Mouse (Mus musculus): ENCODE results near the gene C2cd5. TPM values are rescaled to one million over a fixed set of nuclear protein-coding genes. Genes with fewer than 3 reads are reported as not detected.
"Not testable (repeated sequence)": the region's sequence is repeated elsewhere in the genome, so short reads cannot be mapped to it uniquely, and the experiment has no call there.

C2cd5 gene
- polyA plus RNA-seq, 1 experiment: 84.7 TPM

DNA sequence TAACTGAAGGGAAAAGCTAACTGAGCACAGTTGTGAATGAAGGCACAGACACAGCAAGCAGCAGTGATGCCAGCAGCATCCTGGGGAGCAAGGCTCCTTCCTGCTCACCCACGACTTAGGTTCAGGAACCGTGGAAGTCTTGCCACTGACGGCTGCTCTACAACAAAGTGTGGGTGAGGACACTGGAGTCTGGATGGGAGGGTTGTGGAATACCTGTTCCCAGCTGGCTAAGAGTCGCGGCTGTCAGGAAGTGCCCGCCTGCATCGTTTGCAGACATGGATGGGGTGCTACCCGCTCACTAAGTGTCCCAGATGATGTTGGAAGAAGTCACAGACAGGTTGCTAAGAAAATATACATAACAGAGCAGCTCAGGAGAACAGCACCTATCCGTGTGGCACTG lies 109.4 kb downstream of the C2cd5 start:
- H3K4me3 ChIP-seq (replicated peaks; ENCODE audit: insufficient read depth, low read depth, low read length): no peak overlapping the region
- no peaks in the 10 kb centered on the region for H3K27me3 ChIP-seq (ENCODE audit: control insufficient read depth, insufficient read depth, low read length)
- no peak overlapping the region for H3K27ac ChIP-seq (ENCODE audit: insufficient read depth, low read length)
- WGBS: 77% methylated on average over 9 of the region's 9 CpGs
- TF ChIP-seq POLR2A (IDR thresholded peaks at IDR 0.05; ENCODE audit: borderline replicate concordance, insufficient read depth, low read length) (no peak), CTCF (IDR thresholded peaks at IDR 0.05; ENCODE audit: borderline replicate concordance, insufficient read depth, low read depth, low read length) (no peak)
- no peaks in the 10 kb centered on the region for H3K4me1 ChIP-seq (ENCODE audit: control insufficient read depth, insufficient read depth, low read length)
- DNase-seq: no peak

DNA sequence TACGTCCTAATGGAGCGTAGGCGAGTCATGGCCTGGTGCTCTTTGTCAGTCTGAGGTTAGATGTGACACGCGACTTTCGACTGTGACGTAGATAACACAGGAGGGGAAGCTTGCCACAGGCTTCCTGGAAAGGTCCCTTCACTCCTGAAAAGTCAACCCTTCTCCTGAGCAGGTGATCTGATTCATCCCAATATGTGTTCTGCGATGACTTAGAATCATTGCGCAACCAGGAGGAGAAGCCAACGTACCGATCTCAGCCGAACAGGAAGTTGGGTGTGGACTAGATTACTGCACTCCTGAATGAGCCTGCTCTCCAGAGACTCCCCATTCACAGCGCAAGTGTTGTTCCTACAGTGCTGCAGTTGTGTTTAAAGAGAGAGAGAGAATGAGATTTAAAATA lies 110.4 kb downstream of the C2cd5 start:
- no peaks in the 10 kb centered on the region for H3K27me3 ChIP-seq (ENCODE audit: control insufficient read depth, insufficient read depth, low read length)
- H3K4me3 ChIP-seq (replicated peaks; ENCODE audit: insufficient read depth, low read depth, low read length): no peak overlapping the region
- 91% methylated on average over 13 of the region's 13 CpGs for WGBS
- H3K4me1 ChIP-seq (ENCODE audit: control insufficient read depth, insufficient read depth, low read length): no peaks in the 10 kb centered on the region
- DNase-seq: no peak
- H3K27ac ChIP-seq (ENCODE audit: insufficient read depth, low read length): no peak overlapping the region
- TF ChIP-seq CTCF (IDR thresholded peaks at IDR 0.05; ENCODE audit: borderline replicate concordance, insufficient read depth, low read depth, low read length) (no peak), POLR2A (IDR thresholded peaks at IDR 0.05; ENCODE audit: borderline replicate concordance, insufficient read depth, low read length) (no peak)

DNA sequence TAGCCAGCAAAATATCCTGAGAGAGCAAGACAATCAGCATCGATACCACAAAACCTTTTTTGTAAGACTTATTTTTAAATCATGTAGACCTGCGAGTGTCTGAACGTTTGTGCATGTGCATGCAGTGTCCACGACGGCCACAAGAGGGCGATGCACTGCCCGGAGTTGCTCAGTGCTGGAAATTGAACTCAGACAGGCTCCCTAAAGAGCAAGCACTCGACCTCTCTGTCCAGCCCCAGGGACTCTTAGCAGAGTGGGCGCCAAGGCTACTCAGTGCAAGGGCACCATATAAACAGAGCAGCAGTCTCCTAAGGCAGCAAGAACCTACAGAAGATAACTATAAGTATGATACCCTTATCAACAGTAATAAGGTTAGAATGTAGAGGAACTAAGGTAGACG lies 111.2 kb downstream of the C2cd5 start:
- H3K27me3 ChIP-seq (ENCODE audit: control insufficient read depth, insufficient read depth, low read length): no peaks in the 10 kb centered on the region
- DNase-seq: peak; percentile 43 to 66
- H3K4me3 ChIP-seq (replicated peaks; ENCODE audit: insufficient read depth, low read depth, low read length): no peak overlapping the region
- H3K4me1 ChIP-seq (ENCODE audit: control insufficient read depth, insufficient read depth, low read length): no peaks in the 10 kb centered on the region
- H3K27ac ChIP-seq (ENCODE audit: insufficient read depth, low read length): no peak overlapping the region
- no peak for TF ChIP-seq POLR2A (IDR thresholded peaks at IDR 0.05; ENCODE audit: borderline replicate concordance, insufficient read depth, low read length)
- peak; percentile 83 for TF ChIP-seq CTCF (IDR thresholded peaks at IDR 0.05; ENCODE audit: borderline replicate concordance, insufficient read depth, low read depth, low read length)
- WGBS: 24% methylated on average over 10 of the region's 10 CpGs

DNA sequence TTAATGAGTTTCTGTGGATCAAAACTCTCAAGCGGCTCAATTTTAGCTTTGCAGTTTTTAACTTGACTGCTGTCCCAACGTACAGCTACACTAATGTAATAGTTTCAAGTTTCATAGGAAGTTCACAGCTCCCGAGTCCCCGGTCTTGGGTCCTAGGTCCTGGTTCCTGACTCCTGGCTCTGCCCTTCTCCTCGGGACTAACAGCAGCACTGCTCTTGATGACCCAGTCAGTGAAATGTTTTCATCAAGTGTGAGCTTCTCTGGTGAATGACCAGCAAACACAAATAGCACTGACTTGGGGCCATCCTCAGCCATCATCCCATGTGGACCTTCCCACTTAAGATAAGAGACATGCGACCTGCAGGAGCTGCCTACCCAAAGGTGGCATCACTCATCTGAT lies 111.7 kb downstream of the C2cd5 start:
- H3K4me3 ChIP-seq (replicated peaks; ENCODE audit: insufficient read depth, low read depth, low read length): no peak overlapping the region
- H3K27ac ChIP-seq (ENCODE audit: insufficient read depth, low read length): no peak overlapping the region
- WGBS: 78% methylated on average over 6 of the region's 6 CpGs
- H3K27me3 ChIP-seq (ENCODE audit: control insufficient read depth, insufficient read depth, low read length): no peaks in the 10 kb centered on the region
- H3K4me1 ChIP-seq (ENCODE audit: control insufficient read depth, insufficient read depth, low read length): no peaks in the 10 kb centered on the region
- TF ChIP-seq CTCF (IDR thresholded peaks at IDR 0.05; ENCODE audit: borderline replicate concordance, insufficient read depth, low read depth, low read length) (no peak), POLR2A (IDR thresholded peaks at IDR 0.05; ENCODE audit: borderline replicate concordance, insufficient read depth, low read length) (no peak)
- no peak for DNase-seq

DNA sequence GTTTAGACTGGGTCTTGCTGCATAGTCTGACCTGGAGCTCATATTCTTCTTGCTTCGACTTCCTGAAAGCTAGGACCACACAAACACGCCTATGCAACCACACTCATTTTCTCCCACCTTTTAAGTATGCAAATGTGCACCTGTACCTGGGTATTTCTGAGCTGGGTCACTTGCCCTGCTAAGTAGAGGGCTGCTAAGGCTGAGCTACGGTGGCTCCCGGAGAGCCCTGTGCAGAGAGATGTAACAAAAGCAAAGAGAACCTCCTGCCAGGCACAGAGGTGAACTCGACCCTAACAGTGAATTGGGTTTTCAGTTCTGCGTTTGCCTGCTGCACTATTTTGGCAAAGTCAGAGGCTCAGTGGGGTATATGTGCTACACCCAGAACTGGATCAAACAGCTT lies 112.3 kb downstream of the C2cd5 start:
- 67% methylated on average over 6 of the region's 6 CpGs for whole genome bisulfite sequencing
- H3K27ac ChIP-seq (ENCODE audit: insufficient read depth, low read length): no peak overlapping the region
- H3K4me1 ChIP-seq (ENCODE audit: control insufficient read depth, insufficient read depth, low read length): no peaks in the 10 kb centered on the region
- TF ChIP-seq CTCF (IDR thresholded peaks at IDR 0.05; ENCODE audit: borderline replicate concordance, insufficient read depth, low read depth, low read length): no peak
- no peak for DNase-seq
- no peak overlapping the region for H3K4me3 ChIP-seq (replicated peaks; ENCODE audit: insufficient read depth, low read depth, low read length)
- H3K27me3 ChIP-seq (ENCODE audit: control insufficient read depth, insufficient read depth, low read length): no peaks in the 10 kb centered on the region

DNA sequence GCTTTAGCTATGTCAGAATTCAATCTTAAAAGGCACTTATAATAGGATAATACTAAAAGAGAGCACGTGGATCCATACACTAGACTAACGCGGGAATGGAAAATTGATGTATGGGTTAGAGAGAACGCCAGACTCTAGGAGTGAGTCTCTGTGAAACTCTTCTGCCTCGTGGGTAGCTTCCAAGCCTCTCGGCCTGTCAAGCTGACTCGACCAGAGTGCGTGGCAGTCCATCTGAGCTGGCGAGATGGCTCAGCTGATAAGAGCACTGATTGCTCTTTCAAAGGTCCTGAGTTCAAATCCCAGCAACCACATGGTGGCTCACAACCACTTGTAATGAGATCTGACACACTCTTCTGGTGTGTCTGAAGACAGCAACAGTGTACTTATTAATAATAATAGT lies 113.2 kb downstream of the C2cd5 start:
- not testable (repeated sequence) for DNase-seq; H3K4me1 ChIP-seq (ENCODE audit: control insufficient read depth, insufficient read depth, low read length); H3K27ac ChIP-seq (ENCODE audit: insufficient read depth, low read length); H3K4me3 ChIP-seq (replicated peaks; ENCODE audit: insufficient read depth, low read depth, low read length); H3K27me3 ChIP-seq (ENCODE audit: control insufficient read depth, insufficient read depth, low read length)
- 87% methylated on average over 9 of the region's 9 CpGs for WGBS

DNA sequence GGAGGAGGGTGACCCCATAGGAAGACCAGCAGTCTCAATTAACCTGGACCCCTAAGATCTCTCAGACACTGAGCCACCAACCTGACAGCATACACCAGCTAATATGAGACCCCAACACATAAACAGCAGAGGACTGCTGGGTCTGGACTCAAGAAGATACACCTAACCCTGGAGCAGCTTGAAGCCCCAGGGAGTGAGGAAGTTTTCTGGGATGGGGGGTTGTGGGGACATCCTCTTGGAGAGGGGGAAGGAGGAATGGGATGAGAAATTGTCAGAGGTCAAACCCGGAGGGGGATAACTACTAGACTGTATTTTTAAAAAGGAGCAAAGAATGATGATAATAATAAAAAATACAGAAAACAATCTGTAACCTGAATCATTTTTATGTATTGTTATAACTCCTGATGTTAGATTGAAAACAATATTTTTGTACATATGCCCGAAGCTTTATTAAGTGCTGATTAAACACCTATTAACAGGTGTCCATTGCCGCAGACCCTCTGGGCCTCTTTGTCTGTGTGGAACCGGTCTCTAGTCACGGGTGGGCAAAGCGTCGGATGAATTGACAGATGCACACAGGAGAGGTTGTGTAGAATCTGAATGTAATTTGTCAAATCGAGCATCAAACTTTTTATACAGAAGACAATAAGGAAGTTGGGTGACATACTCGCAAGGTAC lies 114.2 kb downstream of the C2cd5 start:
- H3K27ac ChIP-seq (ENCODE audit: insufficient read depth, low read length); DNase-seq; H3K4me1 ChIP-seq (ENCODE audit: control insufficient read depth, insufficient read depth, low read length); H3K27me3 ChIP-seq (ENCODE audit: control insufficient read depth, insufficient read depth, low read length); H3K4me3 ChIP-seq (replicated peaks; ENCODE audit: insufficient read depth, low read depth, low read length): not testable (repeated sequence)
- 88% methylated on average over 9 of the region's 9 CpGs for WGBS

DNA sequence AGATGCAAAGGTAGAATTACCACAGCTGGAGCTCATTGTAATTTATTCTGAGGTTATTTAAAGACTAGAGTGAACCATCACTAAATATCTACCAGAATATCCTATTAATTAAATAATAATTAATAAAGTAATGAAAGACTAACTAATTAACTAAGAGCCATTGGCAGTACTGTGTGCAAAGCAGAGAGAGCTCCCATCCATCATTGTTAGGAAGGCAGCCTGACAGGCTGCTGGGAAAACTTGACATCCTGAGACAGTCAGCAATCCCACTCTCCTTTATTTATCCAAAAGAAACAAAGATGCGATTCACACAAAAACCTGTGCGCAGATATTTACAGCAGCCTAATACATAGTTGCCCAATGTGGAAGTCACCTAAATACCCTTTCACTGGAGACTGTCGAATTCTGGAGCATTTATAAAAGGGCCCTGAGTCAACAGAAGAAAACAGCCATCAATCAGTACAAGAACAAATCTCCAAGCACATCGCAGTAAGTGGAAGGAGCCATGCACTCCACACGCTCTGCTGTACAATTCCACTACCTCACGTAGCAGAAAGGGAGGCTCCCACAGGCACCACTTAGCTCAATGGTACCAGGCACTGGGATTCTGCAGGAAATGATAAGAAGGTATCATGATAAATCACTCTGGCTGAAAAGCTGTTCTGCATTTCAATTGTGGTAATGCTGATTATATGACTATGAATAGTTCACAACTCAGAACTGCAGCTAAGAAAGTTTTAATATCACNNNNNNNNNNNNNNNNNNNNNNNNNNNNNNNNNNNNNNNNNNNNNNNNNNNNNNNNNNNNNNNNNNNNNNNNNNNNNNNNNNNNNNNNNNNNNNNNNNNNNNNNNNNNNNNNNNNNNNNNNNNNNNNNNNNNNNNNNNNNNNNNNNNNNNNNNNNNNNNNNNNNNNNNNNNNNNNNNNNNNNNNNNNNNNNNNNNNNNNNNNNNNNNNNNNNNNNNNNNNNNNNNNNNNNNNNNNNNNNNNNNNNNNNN lies 120.0 kb downstream of the C2cd5 start:
- no peaks in the 10 kb centered on the region for H3K4me1 ChIP-seq (ENCODE audit: control insufficient read depth, insufficient read depth, low read length)
- H3K27me3 ChIP-seq (ENCODE audit: control insufficient read depth, insufficient read depth, low read length): no peaks in the 10 kb centered on the region
- no peak overlapping the region for H3K4me3 ChIP-seq (replicated peaks; ENCODE audit: insufficient read depth, low read depth, low read length)
- TF ChIP-seq CTCF (IDR thresholded peaks at IDR 0.05; ENCODE audit: borderline replicate concordance, insufficient read depth, low read depth, low read length) (no peak), POLR2A (IDR thresholded peaks at IDR 0.05; ENCODE audit: borderline replicate concordance, insufficient read depth, low read length) (no peak)
- no peak for DNase-seq
- 69% methylated on average over 6 of the region's 6 CpGs for WGBS
- no peak overlapping the region for H3K27ac ChIP-seq (ENCODE audit: insufficient read depth, low read length)

All from cerebellum, adult 2 months (tissue).